Mouse (Mus musculus): ENCODE data around the gene Slc13a3.

The Slc13a3 gene

GRCm38 (mm10) chr2:165407700-165408301 is 65.2 kb downstream of the Slc13a3 start:
- peak; percentile 78 to 82 for DNase-seq

GRCm38 (mm10) chr2:165405351-165405750 is 67.7 kb downstream of the Slc13a3 start:
- DNase-seq: no peak

- no peak for DNase-seq
These were observed 68.1 kb downstream of the Slc13a3 start for GRCm38 (mm10) chr2:165404951-165405350.

- DNase-seq: no peak
These were observed 74.8 kb downstream of the Slc13a3 start for GRCm38 (mm10) chr2:165398164-165398785.

- DNase-seq: no peak
These were observed 75.4 kb downstream of the Slc13a3 start for GRCm38 (mm10) chr2:165397502-165398163.

GRCm38 (mm10) chr2:165396831-165397501 is 76.1 kb downstream of the Slc13a3 start:
- DNase-seq: no peak

- DNase-seq: no peak
These were observed 80.9 kb downstream of the Slc13a3 start for GRCm38 (mm10) chr2:165392156-165392555.

GRCm38 (mm10) chr2:165391561-165391960 is 81.5 kb downstream of the Slc13a3 start:
- DNase-seq: peak; percentile 28 to 39

- DNase-seq: no peak
These were observed 83.6 kb downstream of the Slc13a3 start for GRCm38 (mm10) chr2:165389299-165389952.

GRCm38 (mm10) chr2:165387844-165388495 is 85.1 kb downstream of the Slc13a3 start, which contains the start of gene Zfp334:
Gene Zfp334 (minus strand): TSS chr2:165388259.
- peak; percentile 97 to 98 for DNase-seq

- DNase-seq: no peak
These were observed 85.7 kb downstream of the Slc13a3 start for GRCm38 (mm10) chr2:165387370-165387769.

- DNase-seq: no peak
These were observed 93.0 kb downstream of the Slc13a3 start for GRCm38 (mm10) chr2:165380050-165380449.

- no peak for DNase-seq
These were observed 97.0 kb downstream of the Slc13a3 start for GRCm38 (mm10) chr2:165376001-165376400.

- no peak for DNase-seq
These were observed 97.6 kb downstream of the Slc13a3 start for GRCm38 (mm10) chr2:165375478-165375877.

- DNase-seq: no peak
These were observed 102.0 kb downstream of the Slc13a3 start for GRCm38 (mm10) chr2:165371066-165371465.

GRCm38 (mm10) chr2:165370348-165370747 is 102.7 kb downstream of the Slc13a3 start:
- no peak for DNase-seq

GRCm38 (mm10) chr2:165368496-165368895 is 104.5 kb downstream of the Slc13a3 start, which contains the start of gene Zfp663:
Gene Zfp663 (minus strand): TSS chr2:165368729.
- no peak for DNase-seq

- DNase-seq: no peak
These were observed 105.1 kb downstream of the Slc13a3 start for GRCm38 (mm10) chr2:165367868-165368439.

- DNase-seq: no peak
These were observed 105.9 kb downstream of the Slc13a3 start for GRCm38 (mm10) chr2:165367047-165367520.

GRCm38 (mm10) chr2:165364334-165365091 is 108.5 kb downstream of the Slc13a3 start:
- peak; percentile 65 to 72 for DNase-seq

GRCm38 (mm10) chr2:165363282-165363681 is 109.7 kb downstream of the Slc13a3 start:
- DNase-seq: no peak

Measured in cerebellum, postnatal 36 days (tissue).